Comparison of ENCODE assay signal across 21 mouse cellular contexts in genomic region chr2:69400866-69401604, GRCm38 (mm10). TPM values are rescaled to one million over a fixed set of nuclear protein-coding genes. Genes with fewer than 3 reads are reported as not detected.
DNase-seq lines count a peak whose midpoint lies in the region; ATAC-seq lines count a peak whose summit lies in the region.
"Had no signal": no experiment of that assay in that cellular context is flagged by ENCODE, and none has a peak within 500 bp of the region (broad histone marks: within the 10 kb centered on the region; RNA-seq: fewer than 3 reads in every experiment).

No protein-coding gene starts in this region.

- H3K27ac ChIP-seq in kidney, embryonic 16.5 days (ENCODE audit: low read length): no peak overlapping the region
- H3K27ac ChIP-seq: hindbrain, postnatal 0 days; layer of hippocampus, adult 2 months; lung, embryonic 15.5 days; midbrain, embryonic 12.5 days; neural tube, embryonic 13.5 days had no signal

- no peaks in the 10 kb centered on the region for H3K36me3 ChIP-seq in kidney, embryonic 16.5 days (ENCODE audit: insufficient read depth, low read length)
- H3K36me3 ChIP-seq: lung, embryonic 15.5 days; midbrain, embryonic 12.5 days; neural tube, embryonic 13.5 days had no signal

- WGBS in kidney, embryonic 16.5 days: 68% methylated on average over 7 of the region's 7 CpGs

- H3K4me1 ChIP-seq in kidney, embryonic 16.5 days (ENCODE audit: insufficient read depth, low read length): no peaks in the 10 kb centered on the region
- H3K4me1 ChIP-seq: lung, embryonic 15.5 days; midbrain, embryonic 12.5 days; neural tube, embryonic 13.5 days had no signal

- no peaks in the 10 kb centered on the region for H3K9me3 ChIP-seq in kidney, embryonic 16.5 days (ENCODE audit: low read length)
- H3K9me3 ChIP-seq: lung, embryonic 15.5 days; midbrain, embryonic 12.5 days; neural tube, embryonic 13.5 days had no signal

- H3K4me2 ChIP-seq in kidney, embryonic 16.5 days (replicated peaks; ENCODE audit: low read depth, low read length): no peak overlapping the region
- H3K4me2 ChIP-seq: lung, embryonic 15.5 days; midbrain, embryonic 12.5 days; neural tube, embryonic 13.5 days had no signal

- peak; percentile 4 for DNase-seq in adrenal gland, adult 8-10 months
- no peak for DNase-seq in adrenal gland, adult 18-20 months (ENCODE audit: low spot score in 2 of 2)
- DNase-seq in kidney, postnatal 10 days: peak; percentile 17
- DNase-seq in 3T3-L1 (ENCODE audit: low read depth, low spot score): peak; percentile 99
- no peak for DNase-seq in spleen, postnatal 4 days (ENCODE audit: low spot score in 2 of 2)
- no peak for DNase-seq in c-Kit-positive CD71-positive TER-119-positive erythroid progenitor cells, embryonic 14.5 days (ENCODE audit: low spot score)
- DNase-seq: B cell, adult 2 months; cerebellum, adult 11-12 months; gastrocnemius, postnatal 25 days; thymus, postnatal 4 days had no signal

- H3K27me3 ChIP-seq in kidney, embryonic 16.5 days (ENCODE audit: insufficient read depth, low read length): no peaks in the 10 kb centered on the region
- H3K27me3 ChIP-seq: lung, embryonic 15.5 days; midbrain, embryonic 12.5 days; neural tube, embryonic 13.5 days had no signal

- no peak overlapping the region for H3K9ac ChIP-seq in kidney, embryonic 16.5 days (replicated peaks; ENCODE audit: low read length)
- H3K9ac ChIP-seq: lung, embryonic 15.5 days; midbrain, embryonic 12.5 days; neural tube, embryonic 13.5 days had no signal

- no peak for ATAC-seq in kidney, embryonic 16.5 days (ENCODE audit: low FRiP score, low TSS enrichment)
- peak; percentile 69 for ATAC-seq in granulocyte monocyte progenitor cell, adult 5-6 weeks (replicated peaks; ENCODE audit: poor library complexity, severe bottlenecking)
- ATAC-seq: hindbrain, postnatal 0 days had no signal

- no peak overlapping the region for H3K4me3 ChIP-seq in kidney, embryonic 16.5 days (ENCODE audit: low read length)
- H3K4me3 ChIP-seq: layer of hippocampus, adult 2 months; lung, embryonic 15.5 days; midbrain, embryonic 12.5 days; neural tube, embryonic 13.5 days had no signal

RNA-seq across cellular contexts. Expression of gene Dhrs9, which starts 20.8 kb away (rescaled TPM):
- 1 to 10 TPM in 2 of 4 experiments, under 1 TPM in 2; 0.12 to 1.7 (median 0.73) TPM for total RNA-seq in adrenal gland, adult 8-10 months (2022)
- total RNA-seq in adrenal gland, adult 18-20 months (2021): 1 to 10 TPM; 2.1 to 2.9 TPM
- not detected in 2 replicates for polyA plus RNA-seq in kidney, embryonic 16.5 days (2015; fragmentation: Nextera tagmentation; extraction: Ambion mirVana)
- total RNA-seq in granulocyte monocyte progenitor cell, adult 5-6 weeks (2014; fragmentation: Nextera tagmentation): 0.09 TPM in 1 of 2 replicates, not detected in the other
- 0.73 and 0.82 TPM in 2 replicates for total RNA-seq in granulocyte monocyte progenitor cell, adult 5-6 weeks (2017)
- total RNA-seq: hindbrain, postnatal 0 days; layer of hippocampus, adult 2 months; left cerebral cortex, postnatal 14 days; MEL had no signal
- polyA plus RNA-seq: hindbrain, postnatal 0 days; lung, embryonic 15.5 days; midbrain, embryonic 12.5 days; neural tube, embryonic 13.5 days had no signal

RNA-seq across cellular contexts. Expression of gene Abcb11, which starts 58.6 kb away (rescaled TPM):
- under 1 TPM in 1 of 4 experiments, not detected in 3; 0.46 TPM for total RNA-seq in adrenal gland, adult 8-10 months (2022)
- total RNA-seq in adrenal gland, adult 18-20 months (2021): not detected
- polyA plus RNA-seq in kidney, embryonic 16.5 days (2015; fragmentation: Nextera tagmentation; extraction: Ambion mirVana): 0.06 TPM in 1 of 2 replicates, not detected in the other
- total RNA-seq in granulocyte monocyte progenitor cell, adult 5-6 weeks (2014; fragmentation: Nextera tagmentation): not detected in 2 replicates
- not detected in 2 replicates for total RNA-seq in granulocyte monocyte progenitor cell, adult 5-6 weeks (2017)
- total RNA-seq: gastrocnemius, postnatal 25 days; hindbrain, postnatal 0 days; layer of hippocampus, adult 2 months; left cerebral cortex, postnatal 14 days; MEL had no signal
- polyA plus RNA-seq: heart, postnatal 0 days; midbrain, embryonic 12.5 days; neural tube, embryonic 13.5 days; stomach, embryonic 14.5 days had no signal

Comparison
In these comparisons a context has a peak if more than half of its experiments do, and no peak if none do; other contexts are left out.
1. DNase-seq: peak in adrenal gland, adult 8-10 months (single experiment), kidney, postnatal 10 days (single experiment) and 3T3-L1 (single experiment); none in adrenal gland, adult 18-20 months (0 of 2), spleen, postnatal 4 days (0 of 2) and c-Kit-positive CD71-positive TER-119-positive erythroid progenitor cells, embryonic 14.5 days (single experiment).